Mouse (Mus musculus) kidney, embryonic 15.5 days (tissue): ENCODE results near the gene Rps6kb2. TPM values are rescaled to one million over a fixed set of nuclear protein-coding genes. Genes with fewer than 3 reads are reported as not detected.
"Not testable (repeated sequence)": the region's sequence is repeated elsewhere in the genome, so short reads cannot be mapped to it uniquely, and the experiment has no call there.

ENCODE experiments used
- ATAC-seq: fragments of 200-750 bp; cut with Nextera tagmentation; replicated peaks from 2 replicates; pipeline ENCODE4 v1.8.0; 2017; ENCODE audit warnings: moderate TSS enrichment; ENCODE audit not compliant: low FRiP score
- H3K27ac ChIP-seq: fragments of 300-500 bp; sonication (generic); 2 replicates; pipeline ENCODE4 v1.5.1; 2015; ENCODE audit warnings: mild to moderate bottlenecking, inconsistent platforms
- H3K27me3 ChIP-seq: fragments of 300-500 bp; sonication (generic); 2 replicates; pipeline ENCODE4 v1.6.1; 2015; ENCODE audit warnings: inconsistent platforms
- H3K36me3 ChIP-seq: fragments of 300-500 bp; sonication (generic); 2 replicates; pipeline ENCODE4 v1.6.1; 2015; ENCODE audit warnings: inconsistent platforms
- H3K4me1 ChIP-seq: fragments of 300-500 bp; sonication (generic); 2 replicates; pipeline ENCODE4 v1.6.1; 2015; ENCODE audit warnings: inconsistent platforms
- H3K4me2 ChIP-seq: fragments of 300-500 bp; sonication (generic); 2 replicates; pipeline ENCODE4 v1.6.1; 2015; ENCODE audit warnings: moderate library complexity, mild to moderate bottlenecking, inconsistent platforms
- H3K4me3 ChIP-seq: fragments of 300-500 bp; sonication (generic); replicated peaks from 2 replicates; pipeline ENCODE4 v1.5.1; 2015; ENCODE audit warnings: mild to moderate bottlenecking, inconsistent platforms
- H3K9ac ChIP-seq: fragments of 300-500 bp; sonication (generic); 2 replicates; pipeline ENCODE4 v1.6.1; 2015; ENCODE audit warnings: mild to moderate bottlenecking, inconsistent platforms
- H3K9me3 ChIP-seq: fragments of 300-500 bp; sonication (generic); replicated peaks from 2 replicates; pipeline ENCODE4 v1.6.1; 2016; ENCODE audit warnings: inconsistent platforms
- WGBS: fragments of 180-500 bp; shearing (Covaris S2); methylation state at CpG from one replicate; pipeline ENCODE4 v1.1.7; 2015; ENCODE audit warnings: mixed read lengths; 5-methylcytosine and 5-hydroxymethylcytosine counted together
- polyA plus RNA-seq: library from polyadenylated mRNA; unstranded; fragments of >200 nt; fragmentation: Nextera tagmentation; extraction: Ambion mirVana; gene quantifications from 2 replicates; pipeline ENCODE4 v1.2.1, GENCODE M21; 2015

Rps6kb2 gene
- polyA plus RNA-seq, 1 experiment from 2014 or later: 58.5 TPM

GRCm38 (mm10) chr19:4129462-4129861, 33.7 kb downstream of the Rps6kb2 start:
- no peak overlapping the region for H3K4me3 ChIP-seq
- peaks cover 23% of the 10 kb centered on the region for H3K4me1 ChIP-seq
- no peak overlapping the region for H3K4me2 ChIP-seq
- WGBS: 94% methylated on average over 7 of the region's 7 CpGs
- H3K9ac ChIP-seq: no peak overlapping the region
- no peaks in the 10 kb centered on the region for H3K9me3 ChIP-seq
- H3K27me3 ChIP-seq: no peaks in the 10 kb centered on the region
- no peak for ATAC-seq
- peaks cover 51% of the 10 kb centered on the region for H3K36me3 ChIP-seq
- H3K27ac ChIP-seq: no peak overlapping the region

GRCm38 (mm10) chr19:4126759-4127495, 36.2 kb downstream of the Rps6kb2 start:
- Histone ChIP-seq H3K4me3 (peak overlapping the region; percentile 91), H3K4me2 (peak overlapping the region; percentile 84), H3K27me3 (no peaks in the 10 kb centered on the region), H3K36me3 (peaks cover 36% of the 10 kb centered on the region), H3K9me3 (no peaks in the 10 kb centered on the region), H3K9ac (peak overlapping the region; percentile 85), H3K27ac (peak overlapping the region; percentile 74; the same call in 1 of the 2 replicates), H3K4me1 (peaks cover 25% of the 10 kb centered on the region)
- ATAC-seq: no peak
- WGBS: 43% methylated on average over 7 of the region's 7 CpGs

GRCm38 (mm10) chr19:4125741-4126696, 37.1 kb downstream of the Rps6kb2 start, which contains the start of gene Aip:
Gene Aip, minus strand, starts transcription at chr19:4125858.
- Histone ChIP-seq H3K4me3 (peak within 1 kb of the TSS; percentile 91), H3K9ac (peak within 1 kb of the TSS; percentile 85)
- WGBS: under 1% methylated on average over 56 of the region's 64 CpGs

GRCm38 (mm10) chr19:4125268-4125667, 37.9 kb downstream of the Rps6kb2 start:
- Histone ChIP-seq H3K9ac (peak overlapping the region; percentile 39; the same call in 1 of the 2 replicates), H3K27ac (peak overlapping the region; percentile 37; the same call in 1 of the 2 replicates), H3K36me3 (peaks cover 26% of the 10 kb centered on the region), H3K4me1 (peaks cover 38% of the 10 kb centered on the region), H3K4me2 (peak overlapping the region; percentile 84), H3K4me3 (peak overlapping the region; percentile 91)
- not testable (repeated sequence) for H3K27me3 ChIP-seq, H3K9me3 ChIP-seq
- peak; percentile 43 for ATAC-seq
- WGBS: 7% methylated on average over 4 of the region's 4 CpGs

More at GRCm38 (mm10) chr19:4125741-4126696, 37.1 kb downstream of the Rps6kb2 start, which contains the start of gene Aip:
- H3K27ac ChIP-seq: peak within 1 kb of the TSS; percentile 74
- peak within 1 kb of the TSS; percentile 84 for H3K4me2 ChIP-seq
- H3K27me3 ChIP-seq: no peaks in the 10 kb centered on the region
- H3K36me3 ChIP-seq: peaks cover 27% of the 10 kb centered on the region
- peaks cover 31% of the 10 kb centered on the region for H3K4me1 ChIP-seq
- H3K9me3 ChIP-seq: no peaks in the 10 kb centered on the region
- peak; percentile 95 for ATAC-seq

- 76% methylated on average over 4 of the region's 4 CpGs for WGBS
- Histone ChIP-seq H3K4me2 (no peak overlapping the region), H3K4me1 (peaks cover 41% of the 10 kb centered on the region), H3K4me3 (no peak overlapping the region), H3K9me3 (no peaks in the 10 kb centered on the region), H3K27me3 (no peaks in the 10 kb centered on the region), H3K36me3 (peaks cover 18% of the 10 kb centered on the region), H3K27ac (no peak overlapping the region), H3K9ac (no peak overlapping the region)
- ATAC-seq: no peak
These were observed 38.7 kb downstream of the Rps6kb2 start for GRCm38 (mm10) chr19:4124432-4124831.

- Histone ChIP-seq H3K27ac (no peak overlapping the region), H3K4me1 (peaks cover 40% of the 10 kb centered on the region), H3K9me3 (no peaks in the 10 kb centered on the region), H3K9ac (no peak overlapping the region), H3K27me3 (no peaks in the 10 kb centered on the region), H3K4me3 (no peak overlapping the region), H3K36me3 (peaks cover 8% of the 10 kb centered on the region), H3K4me2 (no peak overlapping the region)
- no peak for ATAC-seq
- 84% methylated on average over 7 of the region's 7 CpGs for WGBS
These were observed 40.5 kb downstream of the Rps6kb2 start for GRCm38 (mm10) chr19:4122411-4123370.

- WGBS: 67% methylated on average over 6 of the region's 6 CpGs
- Histone ChIP-seq H3K27ac (0 out of 2 replicates have a peak overlapping the region, but pooled peaks have one; percentile 85), H3K4me1 (peaks cover 37% of the 10 kb centered on the region), H3K4me2 (peak overlapping the region; percentile 60; the same call in 1 of the 2 replicates), H3K4me3 (peak overlapping the region; percentile 49; the same call in 1 of the 2 replicates), H3K36me3 (peaks cover 14% of the 10 kb centered on the region)
- H3K9me3 ChIP-seq, ATAC-seq, H3K27me3 ChIP-seq, H3K9ac ChIP-seq: not testable (repeated sequence)
These were observed 41.3 kb downstream of the Rps6kb2 start for GRCm38 (mm10) chr19:4121896-4122295.

GRCm38 (mm10) chr19:4121097-4121805, 41.9 kb downstream of the Rps6kb2 start:
- WGBS: 2% methylated on average over 38 of the region's 38 CpGs
- Histone ChIP-seq H3K4me3 (peak overlapping the region; percentile 49), H3K9ac (peak overlapping the region; percentile 46), H3K4me2 (peak overlapping the region; percentile 60), H3K36me3 (peaks cover 20% of the 10 kb centered on the region), H3K27ac (peak overlapping the region; percentile 85), H3K4me1 (peaks cover 36% of the 10 kb centered on the region), H3K9me3 (no peaks in the 10 kb centered on the region), H3K27me3 (no peaks in the 10 kb centered on the region)
- ATAC-seq: peak; percentile 83

GRCm38 (mm10) chr19:4120496-4120895, 42.7 kb downstream of the Rps6kb2 start:
- peak overlapping the region; percentile 60 for H3K4me2 ChIP-seq
- H3K4me3 ChIP-seq: peak overlapping the region; percentile 49
- peaks cover 28% of the 10 kb centered on the region for H3K36me3 ChIP-seq
- no peaks in the 10 kb centered on the region for H3K9me3 ChIP-seq
- 91% methylated on average over 2 of the region's 2 CpGs for WGBS
- H3K27ac ChIP-seq: no peak overlapping the region
- H3K9ac ChIP-seq: no peak overlapping the region
- peaks cover 35% of the 10 kb centered on the region for H3K4me1 ChIP-seq
- no peak for ATAC-seq
- H3K27me3 ChIP-seq: no peaks in the 10 kb centered on the region

- peak overlapping the region; percentile 49; the same call in 1 of the 2 replicates for H3K4me3 ChIP-seq
- H3K9me3 ChIP-seq: no peaks in the 10 kb centered on the region
- H3K27me3 ChIP-seq: no peaks in the 10 kb centered on the region
- WGBS: 89% methylated on average over 6 of the region's 6 CpGs
- H3K27ac ChIP-seq: no peak overlapping the region
- H3K36me3 ChIP-seq: peaks cover 34% of the 10 kb centered on the region
- no peak for ATAC-seq
- H3K4me1 ChIP-seq: peaks cover 35% of the 10 kb centered on the region
- H3K4me2 ChIP-seq: peak overlapping the region; percentile 60; the same call in 1 of the 2 replicates
- H3K9ac ChIP-seq: no peak overlapping the region
These were observed 43.3 kb downstream of the Rps6kb2 start for GRCm38 (mm10) chr19:4119716-4120487.
